Mouse (Mus musculus) ES-E14 (cell line): Measurements from ENCODE around the gene Ptger4.

Experiments used
- HCFC1 ChIP-seq: IDR thresholded peaks from 2 replicates; pipeline ENCODE4 v1.6.1; 2012; ENCODE audit warnings: low read length, inconsistent platforms, borderline replicate concordance; ENCODE audit not compliant: insufficient read depth
- MAFK ChIP-seq: IDR thresholded peaks from 2 replicates; pipeline ENCODE4 v1.6.1; 2014; ENCODE audit warnings: mild to moderate bottlenecking, low read depth, low read length, inconsistent platforms; ENCODE audit not compliant: insufficient read depth
- ZC3H11A ChIP-seq: IDR thresholded peaks from 2 replicates; pipeline ENCODE4 v1.6.1; 2012; ENCODE audit warnings: low read depth, mild to moderate bottlenecking, inconsistent platforms, low read length, borderline replicate concordance
- ZNF384 ChIP-seq: IDR thresholded peaks from 2 replicates; pipeline ENCODE4 v1.6.1; 2012; ENCODE audit warnings: low read depth, low read length, inconsistent platforms

- TF ChIP-seq ZC3H11A (no peak), HCFC1 (no peak), MAFK (no peak), ZNF384 (no peak)
Measured at GRCm38 (mm10) chr15:5205222-5205621, 38.8 kb downstream of the Ptger4 start.
